Mouse (Mus musculus): Measurements from ENCODE around the gene Zfp697.
"Not testable (repeated sequence)": the region's sequence is repeated elsewhere in the genome, so short reads cannot be mapped to it uniquely, and the experiment has no call there.

DNA sequence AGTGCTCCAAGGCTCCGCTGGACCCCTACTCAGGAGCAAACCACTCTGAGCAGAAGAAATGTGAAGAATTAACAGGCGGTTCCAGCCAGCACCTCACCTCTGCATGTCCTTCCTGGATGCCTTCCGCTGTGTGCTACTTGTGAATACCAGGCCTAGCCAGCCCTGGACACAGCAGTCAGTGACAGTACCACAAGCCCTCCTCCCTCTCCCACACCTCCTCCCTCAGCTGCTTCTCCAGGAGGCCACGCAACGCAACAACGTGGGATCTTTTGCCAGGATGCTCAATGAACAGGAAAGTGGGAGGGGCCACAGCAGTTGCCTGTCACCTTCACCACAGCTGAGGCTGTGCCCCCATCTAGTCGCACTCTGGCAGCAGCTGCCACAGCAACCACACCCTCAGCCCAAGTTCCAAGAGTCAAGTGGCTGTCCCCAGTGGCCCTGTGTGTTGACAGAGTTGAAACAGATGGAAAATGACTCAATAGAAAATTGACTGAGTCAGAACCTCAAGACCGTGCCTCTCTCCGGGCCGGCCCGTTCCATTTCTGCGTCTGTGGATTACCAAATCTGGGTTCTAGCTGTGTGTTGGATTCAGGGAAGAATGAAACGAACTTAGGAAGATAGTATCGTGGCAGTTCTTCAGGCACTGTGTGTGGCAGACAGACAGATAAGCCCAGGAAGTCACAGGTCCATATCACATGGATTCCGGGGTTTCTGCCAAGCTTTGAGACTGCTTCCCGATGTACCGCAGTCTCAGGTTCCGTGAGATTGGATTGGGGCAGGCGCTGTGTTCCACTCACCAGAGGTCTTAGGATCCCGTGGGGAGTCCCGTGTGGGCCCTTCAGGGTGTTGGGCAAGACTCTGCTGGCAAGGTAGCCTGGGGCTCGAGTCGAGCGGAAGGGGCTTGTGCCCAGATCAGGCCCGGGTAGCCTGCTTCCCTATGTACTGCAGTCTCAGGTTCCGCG, 28.6 kb downstream of the Zfp697 start:
- not testable (repeated sequence) for TF ChIP-seq CTCF, POLR2A (IDR thresholded peaks at IDR 0.05; ENCODE audit: insufficient read depth, low read depth, low read length)

Measured in olfactory bulb, adult 2 months (tissue).